Mouse (Mus musculus) erythroblast, embryonic 14.5 days (primary cell): ENCODE measurements around the gene Ccdc157. TPM values are rescaled to one million over a fixed set of nuclear protein-coding genes. Genes with fewer than 3 reads are reported as not detected.
A peak's percentile ranks its signal among the peaks of the same experiment; 100 is the strongest.
"Not testable (repeated sequence)": the region's sequence is repeated elsewhere in the genome, so short reads cannot be mapped to it uniquely, and the experiment has no call there.

Source experiments
- H3K27me3 ChIP-seq: 2 replicates; pipeline ENCODE4 v1.6.1; 2012; ENCODE audit warnings: inconsistent platforms; ENCODE audit not compliant: control insufficient read depth
- H3K36me3 ChIP-seq: 2 replicates; pipeline ENCODE4 v1.6.1; 2012; ENCODE audit warnings: mild to moderate bottlenecking, inconsistent platforms; ENCODE audit not compliant: control insufficient read depth
- H3K4me1 ChIP-seq: 2 replicates; pipeline ENCODE4 v1.6.1; 2012; ENCODE audit warnings: inconsistent platforms; ENCODE audit not compliant: control insufficient read depth
- H3K4me3 ChIP-seq: replicated peaks from 2 replicates; pipeline ENCODE3; 2012; ENCODE audit warnings: moderate library complexity, mild to moderate bottlenecking, inconsistent platforms
- H3K9me3 ChIP-seq: 2 replicates; pipeline ENCODE4 v1.6.1; 2012; ENCODE audit warnings: low read length, inconsistent platforms, mixed read lengths; ENCODE audit not compliant: control insufficient read depth
- GATA1 ChIP-seq: IDR thresholded peaks from 2 replicates; pipeline ENCODE4 v1.6.1; 2012; ENCODE audit warnings: low read length, inconsistent platforms, mixed read lengths
- TAL1 ChIP-seq: IDR thresholded peaks from 3 replicates; pipeline ENCODE4 v1.6.1; 2012; ENCODE audit warnings: low read length, inconsistent platforms, mixed read lengths
- polyA plus RNA-seq: library from polyadenylated mRNA; stranded (reverse); fragments of >175 nt; gene quantifications from 2 replicates; pipeline ENCODE4 v1.2.3, GENCODE M21; 2012

The Ccdc157 gene
- polyA plus RNA-seq, 1 experiment = 0.10 TPM

GRCm38 (mm10) chr11:4186486-4187317, 26.6 kb upstream of the Ccdc157 start, which contains the start of gene Tbc1d10a:
TSS of gene Tbc1d10a (plus strand) at chr11:4186789.
- Histone ChIP-seq H3K4me1 (peaks cover 20% of the 10 kb centered on the region), H3K36me3 (peaks cover 24% of the 10 kb centered on the region), H3K9me3 (no peaks in the 10 kb centered on the region), H3K27me3 (no peaks in the 10 kb centered on the region), H3K4me3 (peak within 1 kb of the TSS; percentile 82)
- no peak for TF ChIP-seq TAL1
- TF ChIP-seq GATA1 = no peak

DNA sequence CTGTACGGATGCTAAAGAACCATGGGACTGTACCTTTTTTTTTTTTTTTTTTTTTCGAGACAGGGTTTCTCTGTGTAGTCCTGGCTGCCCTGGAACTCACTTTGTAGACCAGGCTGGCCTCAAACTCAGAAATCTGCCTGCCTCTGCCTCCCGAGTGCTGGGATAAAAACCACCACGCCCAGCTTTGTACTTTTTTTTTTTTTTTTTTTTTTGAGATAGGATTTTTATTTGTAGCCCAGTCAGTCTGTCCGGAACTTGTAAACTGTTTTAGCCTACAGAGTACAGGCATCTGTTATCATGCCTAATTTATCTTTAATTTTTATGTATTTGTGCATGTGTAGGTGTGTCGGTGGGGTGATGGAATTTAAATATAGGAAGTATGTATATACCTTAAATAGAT, 25.4 kb upstream of the Ccdc157 start:
- H3K4me1 ChIP-seq = peaks cover 17% of the 10 kb centered on the region
- H3K27me3 ChIP-seq, H3K4me3 ChIP-seq, H3K9me3 ChIP-seq: not testable (repeated sequence)
- peaks cover 36% of the 10 kb centered on the region for H3K36me3 ChIP-seq

DNA sequence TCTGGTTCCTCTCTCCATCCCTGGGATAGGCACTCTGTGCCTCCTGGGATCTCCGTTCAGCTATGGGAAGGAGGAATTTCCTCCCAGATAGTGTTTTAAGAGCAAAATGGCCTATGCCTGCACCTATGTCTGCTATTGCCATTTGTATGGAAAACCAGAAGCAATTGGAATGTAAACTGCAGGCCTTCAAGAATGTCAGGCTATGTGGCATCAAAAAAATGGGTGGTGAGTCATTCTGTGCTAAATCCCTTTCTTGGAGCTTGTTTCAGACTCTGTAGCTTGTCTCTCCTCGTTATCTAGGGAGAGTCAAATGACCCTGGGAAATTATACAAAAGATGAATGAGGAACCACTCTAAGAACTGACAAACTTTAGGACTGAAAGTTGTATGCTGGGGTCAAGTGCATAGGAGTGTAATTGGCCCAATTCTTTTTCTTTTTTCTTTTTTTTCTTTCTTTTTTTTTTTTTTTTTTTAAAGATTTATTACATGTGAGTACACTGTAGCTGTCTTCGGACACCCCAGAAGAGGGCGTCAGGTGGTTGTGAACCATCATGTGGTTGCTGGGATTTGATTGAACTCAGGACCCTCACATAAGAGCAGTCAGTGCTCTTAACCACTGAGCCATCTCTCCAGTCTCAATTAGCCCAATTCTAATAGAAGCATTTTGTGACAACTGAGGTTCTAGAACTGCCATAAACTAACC, 24.3 kb upstream of the Ccdc157 start:
- H3K4me1 ChIP-seq = peaks cover 17% of the 10 kb centered on the region
- no peaks in the 10 kb centered on the region for H3K27me3 ChIP-seq
- peaks cover 47% of the 10 kb centered on the region for H3K36me3 ChIP-seq
- H3K9me3 ChIP-seq = no peaks in the 10 kb centered on the region
- H3K4me3 ChIP-seq = no peak overlapping the region
- no peak for TF ChIP-seq TAL1
- TF ChIP-seq GATA1 = no peak

GRCm38 (mm10) chr11:4183511-4183910, 23.4 kb upstream of the Ccdc157 start:
- no peak for TF ChIP-seq GATA1
- no peak for TF ChIP-seq TAL1
- Histone ChIP-seq H3K4me3 (no peak overlapping the region), H3K4me1 (peaks cover 17% of the 10 kb centered on the region), H3K9me3 (no peaks in the 10 kb centered on the region), H3K27me3 (no peaks in the 10 kb centered on the region), H3K36me3 (peaks cover 56% of the 10 kb centered on the region)

DNA sequence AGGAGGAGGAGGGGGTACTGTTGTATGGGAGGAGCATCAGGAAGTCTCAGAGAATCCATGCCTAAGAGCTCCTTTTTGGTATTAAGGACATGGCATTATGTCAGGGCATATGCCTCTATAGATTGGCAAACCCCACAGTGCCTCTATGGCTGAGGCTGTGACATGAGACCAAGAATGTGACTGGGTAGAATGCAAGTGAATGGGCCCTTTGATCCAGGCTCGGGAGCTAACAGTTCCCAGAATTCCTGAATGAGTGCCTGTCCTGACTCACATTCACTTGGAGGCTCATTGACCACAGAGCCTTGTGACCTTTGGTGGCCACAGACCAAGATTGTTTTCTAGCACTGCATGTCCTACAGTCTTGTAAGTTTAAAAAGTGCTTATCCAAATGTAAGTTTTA, 22.0 kb upstream of the Ccdc157 start:
- peaks cover 70% of the 10 kb centered on the region for H3K36me3 ChIP-seq

DNA sequence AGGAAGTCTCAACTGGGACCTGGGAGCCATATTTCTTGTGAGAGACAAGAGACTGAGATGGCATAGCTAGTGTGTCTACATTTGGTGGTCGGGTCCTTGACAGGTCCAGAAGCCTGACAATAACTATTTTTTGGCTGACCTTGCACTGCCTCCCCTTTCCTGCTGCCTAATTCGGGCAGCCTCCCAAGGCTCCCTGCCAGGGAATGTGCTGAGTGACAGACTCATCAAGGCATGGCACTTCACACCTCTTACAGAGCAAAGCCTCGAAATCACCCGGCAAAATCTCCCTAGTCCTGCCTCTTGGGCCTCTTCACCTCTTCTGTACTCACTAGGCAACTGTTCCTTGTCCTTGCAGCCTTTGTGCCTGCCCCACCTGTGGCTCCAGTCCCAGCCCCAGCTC, 17.6 kb upstream of the Ccdc157 start:
- TF ChIP-seq GATA1 (no peak), TAL1 (no peak)
- H3K27me3 ChIP-seq = no peaks in the 10 kb centered on the region
- no peaks in the 10 kb centered on the region for H3K9me3 ChIP-seq
- H3K36me3 ChIP-seq = peaks cover 100% of the 10 kb centered on the region
- no peak overlapping the region for H3K4me3 ChIP-seq
- H3K4me1 ChIP-seq = no peaks in the 10 kb centered on the region

More for the DNA sequence above, 22.0 kb upstream of the Ccdc157 start:
- TF ChIP-seq TAL1 = no peak
- TF ChIP-seq GATA1 = no peak
- Histone ChIP-seq H3K4me1 (peaks cover 8% of the 10 kb centered on the region), H3K4me3 (no peak overlapping the region), H3K9me3 (no peaks in the 10 kb centered on the region), H3K27me3 (no peaks in the 10 kb centered on the region)

GRCm38 (mm10) chr11:4174586-4174985, 14.5 kb upstream of the Ccdc157 start:
- Histone ChIP-seq H3K27me3 (no peaks in the 10 kb centered on the region), H3K9me3 (no peaks in the 10 kb centered on the region)

DNA sequence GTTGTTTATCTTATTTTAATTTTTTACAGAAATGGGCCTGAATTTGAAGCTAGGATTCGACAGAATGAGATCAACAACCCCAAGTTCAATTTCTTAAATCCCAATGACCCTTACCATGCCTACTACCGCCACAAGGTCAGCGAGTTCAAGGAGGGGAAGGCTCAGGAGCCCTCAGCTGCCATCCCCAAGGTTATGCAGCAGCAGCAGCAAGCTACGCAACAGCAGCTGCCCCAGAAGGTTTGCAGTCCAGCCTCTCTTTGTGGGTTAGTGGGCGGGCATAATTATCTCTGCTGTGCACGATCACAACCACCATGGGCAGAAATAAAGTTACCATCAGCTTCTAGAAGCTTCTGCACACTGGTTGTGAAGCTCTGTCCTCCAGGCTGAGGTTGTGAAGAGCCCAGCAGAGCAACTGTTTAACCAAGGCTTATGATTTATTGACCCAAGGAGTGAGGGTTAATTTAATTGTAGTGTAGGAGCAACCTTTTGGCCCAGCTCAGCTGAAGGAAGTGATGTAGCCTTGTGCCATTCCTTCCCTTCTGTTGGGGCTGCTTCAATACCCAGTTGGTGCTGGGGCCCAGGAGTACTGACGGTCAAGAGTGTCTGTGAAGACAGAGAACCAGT, 6.5 kb upstream of the Ccdc157 start:
- Histone ChIP-seq H3K9me3 (no peaks in the 10 kb centered on the region), H3K36me3 (peaks cover 100% of the 10 kb centered on the region), H3K27me3 (no peaks in the 10 kb centered on the region), H3K4me3 (no peak overlapping the region), H3K4me1 (peaks cover 51% of the 10 kb centered on the region)
- TF ChIP-seq GATA1 = no peak
- no peak for TF ChIP-seq TAL1

More at GRCm38 (mm10) chr11:4174586-4174985, 14.5 kb upstream of the Ccdc157 start:
- H3K4me3 ChIP-seq = no peak overlapping the region
- TF ChIP-seq TAL1 = no peak
- H3K4me1 ChIP-seq = no peaks in the 10 kb centered on the region
- peaks cover 100% of the 10 kb centered on the region for H3K36me3 ChIP-seq

DNA sequence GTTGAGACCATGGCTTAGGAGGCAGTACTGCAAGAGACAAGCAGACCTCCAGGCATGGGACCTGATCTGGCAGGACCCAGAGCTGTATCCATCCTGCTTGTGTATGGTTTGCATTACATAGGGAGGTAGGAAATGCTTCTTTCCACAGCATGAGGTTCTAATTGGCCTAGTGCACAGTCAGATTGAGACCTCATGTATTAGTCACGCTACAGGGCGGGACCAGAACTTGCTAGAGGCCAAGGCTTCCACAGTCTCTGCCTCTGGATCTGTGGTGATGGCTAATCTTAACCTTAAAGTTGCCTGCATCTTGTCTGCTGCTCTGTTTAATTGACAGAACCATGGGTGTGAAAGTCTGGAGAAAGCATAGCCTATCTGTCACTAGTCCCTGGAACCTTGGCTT, 4.6 kb upstream of the Ccdc157 start:
- no peak overlapping the region for H3K4me3 ChIP-seq
- H3K27me3 ChIP-seq = no peaks in the 10 kb centered on the region
- TF ChIP-seq TAL1 = no peak
- no peak for TF ChIP-seq GATA1
- H3K4me1 ChIP-seq = peaks cover 67% of the 10 kb centered on the region
- H3K36me3 ChIP-seq = peaks cover 90% of the 10 kb centered on the region
- no peaks in the 10 kb centered on the region for H3K9me3 ChIP-seq
